Mouse (Mus musculus) regulatory T cell (primary cell): ENCODE measurements around the gene Ttc25.
"Not testable (repeated sequence)": the region's sequence is repeated elsewhere in the genome, so short reads cannot be mapped to it uniquely, and the experiment has no call there.

Experiments used
- in situ Hi-C: fragments of 300-600 bp; cut with MboI, MseI; formaldehyde crosslinking; loops from one replicate; pipeline ENCODE4 v1.15.1; 2025; ENCODE audit warnings: high pct_unique_total_duplicates

Gene Ttc25

DNA sequence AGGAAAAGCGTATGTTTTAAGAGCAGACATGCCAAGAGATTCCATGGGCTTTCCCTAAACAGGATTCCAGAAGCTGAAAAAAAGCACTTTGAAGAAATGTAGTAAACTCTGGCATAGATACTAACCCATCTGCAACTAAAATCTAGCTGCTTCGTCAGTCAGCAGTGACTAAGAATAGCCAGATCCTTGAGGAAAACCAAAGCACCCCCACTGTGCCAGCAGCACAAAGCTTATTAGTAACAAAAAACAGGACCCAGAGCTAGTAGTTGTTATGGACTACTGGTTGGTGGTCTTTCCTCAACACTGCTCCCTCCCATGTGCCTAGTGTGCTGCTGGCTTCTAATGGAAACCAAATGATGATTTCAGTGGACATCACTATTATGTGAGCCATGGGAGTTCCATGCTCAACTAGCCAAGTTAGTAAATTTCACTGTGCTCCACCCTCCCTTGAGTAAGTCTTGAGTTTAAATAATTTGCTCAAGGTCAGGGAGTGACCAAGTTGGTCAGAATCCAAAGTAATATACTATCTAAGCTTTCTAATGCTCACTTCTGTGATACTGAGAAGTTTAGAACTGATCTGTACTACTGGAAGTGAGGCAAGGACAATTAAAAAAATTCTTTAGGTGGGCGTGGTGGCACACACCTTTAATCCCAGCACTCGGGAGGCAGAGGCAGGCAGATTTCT is 59.1 kb downstream of the Ttc25 start:
- in situ Hi-C loops = no loop called here

DNA sequence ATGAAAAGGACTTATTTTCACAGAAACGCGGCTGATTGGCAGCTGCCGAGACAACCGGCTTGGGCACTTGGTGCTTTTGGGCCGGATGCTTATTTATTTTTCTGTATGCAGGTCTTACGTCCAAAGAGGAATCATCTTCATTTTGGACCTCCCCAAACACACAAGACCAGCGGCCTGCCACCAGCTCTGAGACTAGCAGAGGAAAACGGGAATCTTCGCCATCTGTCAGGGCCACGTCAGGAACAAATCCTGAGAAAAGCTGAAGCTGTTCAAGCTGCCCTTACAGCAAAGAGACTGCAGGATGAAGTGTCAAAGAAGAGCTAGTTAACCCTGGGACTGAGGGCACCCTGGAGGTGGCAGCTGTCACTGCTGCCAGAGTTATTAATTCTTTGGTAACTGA is 60.0 kb downstream of the Ttc25 start:
- in situ Hi-C loops = no loop called here

DNA sequence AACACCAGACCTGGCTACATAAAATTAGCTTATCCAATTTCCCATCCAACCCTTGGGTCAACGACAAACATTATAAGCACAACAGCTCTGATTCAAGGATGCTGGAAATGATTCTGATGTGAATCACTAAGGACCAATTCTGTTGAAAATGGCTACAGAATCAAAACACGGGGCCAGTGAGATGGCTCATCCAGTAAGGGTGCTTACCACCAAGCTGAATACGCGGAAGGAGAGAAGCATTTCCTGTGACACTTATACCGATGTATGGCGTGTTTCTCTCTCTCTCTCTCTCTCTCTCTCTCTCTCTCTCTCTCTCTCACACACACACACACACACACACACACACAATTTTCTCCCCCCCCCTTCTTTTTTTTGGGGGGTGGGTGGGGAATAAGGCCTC is 61.7 kb downstream of the Ttc25 start:
- in situ Hi-C loops = no loop called here

DNA sequence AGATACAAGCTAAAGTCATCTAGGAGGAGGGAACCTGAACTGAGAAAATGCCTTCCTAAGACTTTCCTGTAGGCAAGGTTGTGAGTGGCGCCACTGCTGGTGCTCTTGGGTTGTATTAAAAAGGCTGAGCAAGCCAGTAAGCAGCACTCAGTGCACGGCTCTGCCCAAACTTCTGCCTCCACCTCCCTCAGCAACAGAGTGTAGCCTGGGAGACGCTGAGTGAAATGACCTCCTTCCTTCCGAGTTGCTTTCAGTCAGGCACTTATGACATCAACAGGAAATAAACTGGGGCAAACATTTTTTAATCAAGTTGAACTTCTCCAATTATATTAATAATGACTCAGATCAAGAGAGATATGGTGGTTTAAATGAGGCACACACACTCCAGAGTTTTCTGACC is 63.4 kb downstream of the Ttc25 start:
- in situ Hi-C loops = no loop called here

DNA sequence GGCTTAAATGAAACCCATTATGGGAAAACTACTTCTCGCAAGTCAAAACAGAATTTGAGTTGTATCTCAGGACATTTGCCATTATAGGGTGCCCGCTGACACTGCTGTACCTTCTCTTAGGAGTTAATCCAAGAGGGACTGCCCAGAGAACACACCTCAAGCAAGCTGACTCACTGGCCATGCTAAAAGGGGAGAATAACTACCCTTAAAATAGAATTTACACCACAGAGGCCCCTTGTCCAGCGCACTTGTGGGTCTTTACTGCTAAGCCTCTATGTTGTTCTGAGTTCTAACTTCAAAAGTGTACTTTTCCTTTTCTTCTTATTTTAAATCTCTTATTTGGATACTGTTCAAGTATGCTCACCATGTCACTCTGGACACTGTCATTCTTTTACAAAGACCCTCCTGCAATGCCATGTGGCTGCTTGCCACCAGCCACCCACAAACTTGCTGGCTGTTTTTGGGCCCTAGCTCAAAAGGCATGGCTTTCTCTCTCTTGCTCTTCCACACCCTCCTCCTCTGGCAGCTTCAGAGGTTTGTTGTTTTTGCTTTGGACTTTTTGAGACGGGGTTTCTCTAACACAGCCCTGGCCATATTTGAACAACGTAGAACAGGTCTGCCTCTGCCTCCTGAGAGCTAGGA is 64.1 kb downstream of the Ttc25 start:
- in situ Hi-C loops = no loop called here

DNA sequence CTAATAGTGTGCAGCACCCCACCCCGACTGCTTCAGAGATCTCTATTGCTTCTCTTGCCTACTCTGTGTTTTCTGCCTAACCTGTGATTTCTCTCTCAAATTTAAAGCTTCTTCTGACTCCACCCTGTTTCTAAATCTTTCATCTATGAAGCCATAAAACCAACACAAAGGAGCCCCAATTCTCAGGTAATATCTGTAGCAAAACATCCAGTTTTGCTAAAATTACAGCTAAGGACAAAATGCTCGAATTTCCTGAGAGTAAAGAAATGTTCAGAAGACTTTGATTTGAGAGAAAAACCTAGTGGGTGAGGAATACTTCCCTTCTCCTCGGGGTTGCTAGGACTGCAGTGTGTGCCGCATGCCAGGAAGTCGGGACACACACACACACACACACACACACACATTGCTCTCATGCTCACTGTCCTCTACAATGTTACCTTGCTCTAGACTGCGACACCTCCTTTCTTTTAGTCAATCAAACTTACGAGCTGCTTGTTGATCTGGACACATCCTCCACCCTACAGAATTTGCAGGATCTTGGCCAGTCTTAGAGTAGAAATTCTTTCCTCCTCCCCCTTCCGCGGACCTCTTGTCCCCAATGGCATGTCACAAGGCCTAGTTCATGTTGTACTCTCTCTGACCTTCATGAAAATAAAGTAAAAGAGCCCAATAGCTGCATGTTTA is 64.7 kb downstream of the Ttc25 start:
- in situ Hi-C loops = no loop called here

DNA sequence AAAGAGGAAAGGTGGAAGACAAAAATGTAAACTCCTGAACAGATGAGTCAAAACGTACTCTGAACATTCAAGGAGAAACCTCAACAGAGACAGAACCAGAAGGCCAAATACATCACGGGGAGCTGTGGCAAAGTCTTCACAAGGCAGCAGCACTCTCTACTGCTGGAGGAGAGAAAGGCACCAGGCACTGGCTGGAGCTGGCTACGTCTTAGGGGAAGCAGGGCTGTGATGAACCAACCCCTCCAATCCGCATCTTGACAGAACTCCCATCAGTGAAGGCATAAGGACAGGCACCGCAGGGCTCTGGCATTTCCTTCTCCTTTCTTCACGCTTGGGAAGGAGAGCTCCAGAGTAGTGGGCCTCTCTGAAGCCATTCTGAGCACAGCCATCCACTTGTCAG is 66.2 kb downstream of the Ttc25 start:
- in situ Hi-C loops = no loop called here

DNA sequence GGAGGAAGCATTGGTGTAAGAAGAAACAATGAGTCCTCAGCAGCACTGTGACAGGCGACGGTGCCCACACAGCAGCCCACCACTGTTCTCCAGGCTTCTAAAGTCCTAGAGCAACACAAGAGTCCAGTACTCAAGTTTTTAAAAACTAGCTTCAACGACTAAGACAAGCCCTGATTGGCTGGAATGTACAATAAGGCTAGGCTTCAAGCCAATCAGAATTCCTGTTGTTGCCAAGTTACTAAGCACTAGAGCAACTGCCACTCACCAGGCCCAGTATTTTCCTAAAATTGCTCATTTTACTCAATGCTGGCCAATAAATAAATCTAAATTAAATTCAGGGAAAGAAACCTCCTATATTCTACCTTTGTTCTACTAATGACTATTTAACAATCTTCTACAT is 67.8 kb downstream of the Ttc25 start:
- in situ Hi-C loops = no loop called here

DNA sequence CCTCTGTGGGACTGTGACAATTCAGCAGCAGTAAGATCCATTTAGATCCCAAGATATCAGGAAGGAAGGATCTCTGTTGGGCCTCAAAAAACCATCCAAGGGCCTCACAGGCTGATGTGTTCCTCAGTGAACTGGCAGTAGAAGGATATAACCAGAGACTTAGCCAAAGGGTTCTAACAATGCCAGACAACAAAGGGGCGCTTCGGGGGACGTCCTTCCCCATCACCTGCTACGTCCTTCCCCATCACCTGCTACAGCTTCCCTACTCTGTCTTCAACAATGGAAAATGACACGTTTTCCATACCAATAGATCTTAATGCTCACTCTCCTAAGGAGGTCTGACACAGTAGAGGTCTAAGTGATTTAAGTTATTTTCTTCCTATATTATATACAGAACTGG is 70.9 kb downstream of the Ttc25 start:
- in situ Hi-C loops = no loop called here

DNA sequence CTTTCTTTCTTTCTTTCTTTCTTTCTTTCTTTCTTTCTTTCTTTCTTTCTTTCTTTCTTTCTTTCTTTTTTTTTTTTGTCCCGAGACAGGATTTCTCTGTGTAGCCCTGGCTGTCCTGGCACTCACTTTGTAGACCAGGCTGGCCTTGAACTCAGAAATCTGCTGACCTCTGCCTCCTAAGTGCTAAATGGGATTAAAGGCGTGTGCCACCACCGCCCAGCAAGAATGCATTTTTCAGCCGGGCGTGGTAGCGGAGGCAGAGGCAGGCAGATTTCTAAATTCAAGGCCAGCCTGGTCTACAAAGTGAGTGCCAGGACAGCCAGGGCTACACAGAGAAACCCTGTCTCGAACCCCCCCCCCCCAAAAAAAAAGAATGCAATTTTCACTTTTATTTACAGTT is 71.4 kb downstream of the Ttc25 start:
- in situ Hi-C loops = not testable (repeated sequence)

DNA sequence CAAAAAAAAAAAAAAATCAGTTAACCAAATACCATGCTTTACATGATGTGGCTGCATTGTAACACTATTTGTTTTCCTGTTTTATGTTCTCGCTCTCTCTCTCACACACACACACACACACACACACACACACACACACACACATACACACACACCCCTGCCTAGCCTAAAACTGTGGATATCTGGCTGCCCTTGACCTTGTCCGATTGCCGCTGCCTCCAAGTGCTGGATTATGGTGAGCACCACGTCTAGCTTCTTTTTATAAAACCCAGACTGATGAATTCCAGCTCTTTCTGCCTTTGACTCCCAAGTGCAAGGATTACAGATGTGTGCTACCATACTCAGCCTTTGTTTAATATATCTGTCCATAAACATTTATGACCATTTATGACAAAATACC is 72.1 kb downstream of the Ttc25 start:
- in situ Hi-C loops = no loop called here

DNA sequence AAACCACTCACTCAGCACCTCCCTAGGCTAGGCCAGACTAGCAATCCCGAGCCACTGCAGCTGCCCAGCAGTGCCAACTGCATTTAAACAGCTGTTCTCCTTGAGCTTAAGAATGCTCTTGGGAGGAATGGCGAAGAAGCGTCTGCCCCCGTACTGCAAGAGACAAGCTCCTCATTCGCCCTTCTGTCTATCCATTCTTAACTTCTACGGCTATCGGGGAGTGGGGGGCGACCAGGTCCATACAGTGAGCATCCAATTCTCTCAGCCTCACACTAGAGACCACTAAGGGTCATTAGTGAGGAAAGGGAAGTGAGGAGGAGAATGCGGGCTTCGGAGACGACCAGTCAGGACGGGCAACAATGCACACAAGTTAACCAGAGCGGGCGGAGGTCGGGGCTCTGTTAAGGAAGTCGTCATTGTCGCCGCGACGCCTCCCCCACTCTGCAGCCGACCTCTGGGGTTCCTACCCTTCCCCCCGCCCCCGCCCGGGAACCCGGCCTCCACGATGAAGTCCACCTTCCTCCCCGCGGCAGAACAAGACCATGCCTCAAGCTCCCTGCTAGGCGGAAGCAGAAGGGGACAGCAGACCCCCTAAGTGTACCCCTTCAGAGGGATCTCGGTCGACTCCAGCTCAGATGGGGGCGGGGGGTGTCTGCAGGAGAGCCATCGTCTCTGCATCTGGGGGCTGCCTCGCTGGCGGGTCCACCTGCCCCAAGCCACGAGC is 73.5 kb downstream of the Ttc25 start, which contains the start of gene Nkiras2:
Gene Nkiras2 (plus strand): TSS at position 484 of the 724 bp plus-strand sequence.
- in situ Hi-C loops = no loop called here

DNA sequence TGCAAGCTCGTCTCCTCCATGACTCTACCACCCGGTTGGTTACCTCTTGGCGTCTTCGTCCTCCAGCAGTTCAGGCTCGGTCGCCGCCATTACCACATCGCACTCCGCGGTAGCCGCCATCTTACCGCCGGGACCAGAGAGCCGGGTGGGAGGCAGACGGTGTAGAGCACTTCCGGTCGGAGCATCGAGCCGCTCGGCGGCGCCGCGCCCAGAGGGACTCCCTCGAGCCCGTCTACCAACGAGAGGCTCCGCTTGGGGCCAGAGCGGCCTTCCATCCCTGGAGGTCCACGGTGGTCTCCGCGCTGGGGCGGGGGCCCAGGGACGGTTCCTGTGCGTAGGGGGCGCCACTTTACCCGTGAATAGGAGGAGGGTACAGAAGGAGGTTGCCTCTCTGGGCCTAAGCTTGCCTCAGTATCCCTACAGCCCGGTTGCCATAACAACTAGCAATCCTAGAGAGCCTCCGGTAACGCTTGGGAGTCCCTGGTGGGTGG is 74.1 kb downstream of the Ttc25 start:
- in situ Hi-C loops = no loop called here

DNA sequence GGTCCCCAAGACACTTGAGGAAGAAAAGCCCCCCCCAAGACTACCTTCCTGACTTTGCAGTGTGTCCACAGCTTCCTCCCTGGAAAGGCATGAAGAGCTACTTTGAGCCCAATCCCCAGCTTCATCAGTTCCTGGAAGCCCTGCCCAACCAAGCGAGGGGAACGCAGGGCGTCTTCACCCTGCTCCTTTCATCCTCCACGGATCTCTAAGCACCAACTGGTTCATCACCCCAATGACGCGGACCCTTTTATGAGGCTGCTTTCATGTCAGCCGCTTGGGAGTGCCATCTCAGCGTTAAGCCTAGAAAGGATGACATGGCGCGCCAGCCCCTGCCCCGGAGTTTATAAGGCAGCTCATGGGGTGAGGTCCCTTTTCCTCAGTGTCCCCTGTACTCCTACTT is 74.6 kb downstream of the Ttc25 start, which contains the start of gene Dnajc7:
Gene Dnajc7 (minus strand): TSS at position 187 of the 400 bp plus-strand sequence.
- in situ Hi-C loops = no loop called here
